Mouse (Mus musculus): ENCODE results near the gene Scrn2. TPM values are rescaled to one million over a fixed set of nuclear protein-coding genes. Genes with fewer than 3 reads are reported as not detected.

Gene Scrn2
- total and polyA plus RNA-seq, 3 experiments: 14.8 to 26.7 TPM; not detected in 1

DNA sequence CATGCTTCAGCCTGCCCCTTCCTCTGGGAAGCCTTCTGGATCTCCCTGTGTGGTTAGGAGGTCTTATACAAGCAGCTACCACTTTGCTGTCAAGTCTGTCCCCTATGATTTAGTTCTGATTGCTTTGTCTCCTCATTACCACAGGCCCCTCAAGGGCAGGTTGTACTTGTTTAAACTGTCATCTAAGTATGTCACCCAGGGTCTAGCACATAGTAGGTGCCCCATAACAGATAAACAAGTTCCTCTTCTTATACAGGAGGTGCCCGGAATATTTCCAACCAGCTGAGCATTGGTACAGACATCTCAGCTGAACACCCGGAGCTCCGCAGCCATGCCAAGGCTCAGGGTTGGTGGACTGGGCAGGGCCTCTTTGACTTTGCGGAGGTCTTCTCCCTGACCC is 2.8 kb downstream of the Scrn2 start:
- no peaks in the 10 kb centered on the region for H3K9me3 ChIP-seq (replicated peaks; ENCODE audit: insufficient read depth, low read length)
- H3K9ac ChIP-seq (ENCODE audit: control insufficient read depth, low read depth, low read length, poor library complexity, severe bottlenecking): no peak overlapping the region
- DNase-seq (ENCODE audit: low read depth, low spot score): no peak
- TF ChIP-seq ZKSCAN1 (IDR thresholded peaks at IDR 0.05; ENCODE audit: low read depth, low read length): peak; percentile 90
- no peak for TF ChIP-seq CHD1 (IDR thresholded peaks at IDR 0.05; ENCODE audit: low read depth, low read length)
- no peaks in the 10 kb centered on the region for H3K27me3 ChIP-seq (ENCODE audit: control insufficient read depth in 1 of 2, insufficient read depth in 2 of 2, low read length in 2 of 2)
- peaks cover 0 to 8% of the 10 kb centered on the region in 2 experiments; a peak in 2 of 4 replicates for H3K36me3 ChIP-seq (ENCODE audit: control insufficient read depth in 1 of 2, insufficient read depth in 2 of 2, low read length in 2 of 2)
- peaks cover 5 to 11% of the 10 kb centered on the region in 2 experiments for H3K4me1 ChIP-seq (ENCODE audit: control insufficient read depth in 1 of 2, insufficient read depth in 2 of 2, low read length in 2 of 2)
- H3K4me3 ChIP-seq (ENCODE audit: control insufficient read depth in 1 of 2, insufficient read depth in 1 of 2, low read depth in 2 of 2, low read length in 2 of 2): no peak overlapping the region
- no peak overlapping the region for H3K27ac ChIP-seq (ENCODE audit: control insufficient read depth, low read depth, low read length)
- H3K79me2 ChIP-seq (ENCODE audit: control insufficient read depth, insufficient read depth, low read length, poor library complexity): peaks cover 6% of the 10 kb centered on the region

DNA sequence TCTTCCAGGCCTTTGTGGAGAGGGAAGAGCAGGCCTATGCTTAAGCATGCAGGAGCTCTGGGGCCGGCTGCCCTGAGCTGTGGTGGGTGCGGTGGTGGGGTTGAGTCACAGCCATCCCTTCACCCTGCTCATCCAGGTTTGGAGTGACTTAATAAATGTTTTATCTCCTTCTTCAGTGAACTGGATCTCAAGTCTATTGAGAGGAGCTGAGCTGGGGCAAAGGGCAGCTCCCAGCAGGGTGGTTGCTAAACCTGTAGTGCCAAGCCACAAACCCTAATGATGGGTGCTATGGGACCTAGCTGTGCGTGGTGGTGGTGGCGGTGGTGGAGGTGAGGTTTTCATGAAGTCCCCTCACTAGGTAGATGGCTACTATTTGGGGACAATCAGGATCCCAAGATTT is 4.0 kb downstream of the Scrn2 start:
- Histone ChIP-seq H3K9me3 (replicated peaks; ENCODE audit: insufficient read depth, low read length) (no peaks in the 10 kb centered on the region), H3K27ac (ENCODE audit: control insufficient read depth, low read depth, low read length) (no peak overlapping the region), H3K79me2 (ENCODE audit: control insufficient read depth, insufficient read depth, low read length, poor library complexity) (peaks cover 6% of the 10 kb centered on the region), H3K4me1 (ENCODE audit: control insufficient read depth in 1 of 2, insufficient read depth in 2 of 2, low read length in 2 of 2) (peaks cover 5 to 11% of the 10 kb centered on the region in 2 experiments), H3K4me3 (ENCODE audit: control insufficient read depth in 1 of 2, insufficient read depth in 1 of 2, low read depth in 2 of 2, low read length in 2 of 2) (no peak overlapping the region), H3K27me3 (ENCODE audit: control insufficient read depth in 1 of 2, insufficient read depth in 2 of 2, low read length in 2 of 2) (no peaks in the 10 kb centered on the region), H3K9ac (ENCODE audit: control insufficient read depth, low read depth, low read length, poor library complexity, severe bottlenecking) (no peak overlapping the region), H3K36me3 (ENCODE audit: control insufficient read depth in 1 of 2, insufficient read depth in 2 of 2, low read length in 2 of 2) (peaks cover 0 to 8% of the 10 kb centered on the region in 2 experiments; a peak in 2 of 4 replicates)
- TF ChIP-seq HCFC1 (IDR thresholded peaks at IDR 0.05; ENCODE audit: low read depth, low read length) (no peak), ELF1 (IDR thresholded peaks at IDR 0.05; ENCODE audit: low read depth, low read length) (no peak), MYC (IDR thresholded peaks at IDR 0.05; ENCODE audit: low read depth, low read length) (no peak), MAFK (IDR thresholded peaks at IDR 0.05; ENCODE audit: borderline replicate concordance, low read depth, low read length) (no peak), POLR2AphosphoS2 (IDR thresholded peaks at IDR 0.05; ENCODE audit: low read length) (no peak), ZMIZ1 (IDR thresholded peaks at IDR 0.05; ENCODE audit: low read depth, low read length) (no peak), MAZ (IDR thresholded peaks at IDR 0.05; ENCODE audit: low read depth, low read length) (no peak), POLR2AphosphoS5 (IDR thresholded peaks at IDR 0.05; ENCODE audit: borderline replicate concordance, low read depth, low read length) (no peak)
- DNase-seq (ENCODE audit: low read depth, low spot score): no peak

DNA sequence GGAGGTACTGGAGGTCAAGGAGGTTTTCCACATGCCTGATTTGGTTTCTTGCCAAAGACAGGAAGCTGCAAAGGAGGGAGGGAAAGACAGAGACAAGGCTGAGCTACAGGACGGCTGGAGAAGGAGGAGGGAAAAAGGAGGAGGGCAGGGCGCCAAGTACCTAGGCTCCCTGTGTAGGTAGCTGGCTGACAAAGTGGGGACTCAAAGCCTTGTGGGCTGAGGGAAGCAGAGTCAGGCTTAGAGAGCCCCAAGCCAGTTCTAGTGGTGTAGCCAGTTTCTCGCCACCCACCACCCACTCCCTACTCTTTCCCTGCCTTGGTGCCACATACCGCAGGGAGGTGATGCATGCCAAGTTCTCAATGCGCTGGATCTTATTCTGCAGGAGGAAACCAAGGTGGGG is 6.4 kb downstream of the Scrn2 start:
- Histone ChIP-seq H3K9me3 (replicated peaks; ENCODE audit: insufficient read depth, low read length) (no peaks in the 10 kb centered on the region), H3K27ac (ENCODE audit: control insufficient read depth, low read depth, low read length) (no peak overlapping the region), H3K4me3 (ENCODE audit: control insufficient read depth in 1 of 2, insufficient read depth in 1 of 2, low read depth in 2 of 2, low read length in 2 of 2) (no peak overlapping the region), H3K36me3 (ENCODE audit: control insufficient read depth in 1 of 2, insufficient read depth in 2 of 2, low read length in 2 of 2) (peaks cover 0 to 3% of the 10 kb centered on the region in 2 experiments; a peak in 1 of 4 replicates), H3K27me3 (ENCODE audit: control insufficient read depth in 1 of 2, insufficient read depth in 2 of 2, low read length in 2 of 2) (no peaks in the 10 kb centered on the region), H3K79me2 (ENCODE audit: control insufficient read depth, insufficient read depth, low read length, poor library complexity) (no peaks in the 10 kb centered on the region), H3K9ac (ENCODE audit: control insufficient read depth, low read depth, low read length, poor library complexity, severe bottlenecking) (no peak overlapping the region), H3K4me1 (ENCODE audit: control insufficient read depth in 1 of 2, insufficient read depth in 2 of 2, low read length in 2 of 2) (peaks cover 0 to 3% of the 10 kb centered on the region in 2 experiments; a peak in 1 of 4 replicates)
- DNase-seq (ENCODE audit: low read depth, low spot score): no peak
- TF ChIP-seq SMC3 (IDR thresholded peaks at IDR 0.05; ENCODE audit: low read depth, low read length) (no peak), KAT2A (conservative IDR thresholded peaks at IDR 0.05; ENCODE audit: low read depth, low read length) (no peak), MEF2A (IDR thresholded peaks at IDR 0.05; ENCODE audit: extremely low read depth, insufficient replicate concordance, low read depth, low read length, poor library complexity, severe bottlenecking) (no peak), MYC (IDR thresholded peaks at IDR 0.05; ENCODE audit: low read depth, low read length) (no peak), TAL1 (IDR thresholded peaks at IDR 0.05; ENCODE audit: low read length) (no peak), ZC3H11A (IDR thresholded peaks at IDR 0.05; ENCODE audit: low read depth, low read length) (no peak), RAD21 (IDR thresholded peaks at IDR 0.05; ENCODE audit: low read depth, low read length) (no peak), ZKSCAN1 (IDR thresholded peaks at IDR 0.05; ENCODE audit: low read depth, low read length) (no peak), POLR2AphosphoS5 (IDR thresholded peaks at IDR 0.05; ENCODE audit: borderline replicate concordance, low read depth, low read length) (no peak), CTCF (IDR thresholded peaks at IDR 0.05 in 2 of 3, conservative IDR thresholded peaks at IDR 0.05 in 1 of 3; ENCODE audit: control insufficient read depth in 1 of 3, insufficient read depth in 1 of 3, low read depth in 2 of 3, low read length in 3 of 3, poor library complexity in 1 of 3, severe bottlenecking in 1 of 3) (no peak), MAFK (IDR thresholded peaks at IDR 0.05; ENCODE audit: borderline replicate concordance, low read depth, low read length) (no peak), ZNF384 (IDR thresholded peaks at IDR 0.05; ENCODE audit: low read depth, low read length) (no peak), SIN3A (IDR thresholded peaks at IDR 0.05; ENCODE audit: low read length) (no peak), JUND (IDR thresholded peaks at IDR 0.05; ENCODE audit: low read depth, low read length) (no peak), MXI1 (IDR thresholded peaks at IDR 0.05; ENCODE audit: low read depth, low read length) (no peak), NELFE (IDR thresholded peaks at IDR 0.05; ENCODE audit: low read depth, low read length) (no peak), POLR2AphosphoS2 (IDR thresholded peaks at IDR 0.05; ENCODE audit: low read length) (no peak), CHD2 (IDR thresholded peaks at IDR 0.05; ENCODE audit: low read length) (no peak), RCOR1 (IDR thresholded peaks at IDR 0.05; ENCODE audit: low read depth, low read length) (no peak)

All from MEL (cell line).